Mouse (Mus musculus) T-helper 1 cell (primary cell): ENCODE measurements at regions not wholly inside any gene's neighbourhood (a gene's known extent, or its start where the extent isn't known, plus 50 kb on each side); places are given as distances from the start of the nearest gene placed in this dataset.
"Not testable (repeated sequence)": the region's sequence is repeated elsewhere in the genome, so short reads cannot be mapped to it uniquely, and the experiment has no call there.

Experiments used
- in situ Hi-C: fragments of 300-600 bp; cut with MboI, MseI; formaldehyde crosslinking; loops from one replicate; pipeline ENCODE4 v1.15.1; 2025; ENCODE audit warnings: high pct_unique_total_duplicates

DNA sequence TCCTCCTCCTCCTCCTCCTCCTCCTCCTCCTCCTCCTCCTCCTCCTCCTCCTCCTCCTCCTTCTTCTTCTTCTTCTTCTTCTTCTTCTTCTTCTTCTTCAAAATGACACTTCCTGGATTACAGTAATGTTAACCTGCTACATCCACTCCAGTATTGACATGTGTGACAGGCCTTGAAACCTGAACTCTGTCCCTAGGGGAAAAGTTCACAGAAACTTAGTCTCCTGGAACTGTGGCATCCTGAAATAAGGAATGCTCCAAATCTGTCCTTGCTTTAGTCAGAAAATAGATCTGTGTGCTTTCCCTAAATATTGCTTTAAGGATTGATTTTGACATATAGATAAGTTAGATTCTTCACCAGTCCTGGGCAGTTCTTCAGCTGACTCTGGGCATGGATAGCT is 464.8 kb downstream of the Adam6a start:
- in situ Hi-C loops, result not testable (repeated sequence)

GRCm38 (mm10) chr12:114009391-114009790 is 465.7 kb downstream of the Adam6a start:
- in situ Hi-C loops, result no loop called here

DNA sequence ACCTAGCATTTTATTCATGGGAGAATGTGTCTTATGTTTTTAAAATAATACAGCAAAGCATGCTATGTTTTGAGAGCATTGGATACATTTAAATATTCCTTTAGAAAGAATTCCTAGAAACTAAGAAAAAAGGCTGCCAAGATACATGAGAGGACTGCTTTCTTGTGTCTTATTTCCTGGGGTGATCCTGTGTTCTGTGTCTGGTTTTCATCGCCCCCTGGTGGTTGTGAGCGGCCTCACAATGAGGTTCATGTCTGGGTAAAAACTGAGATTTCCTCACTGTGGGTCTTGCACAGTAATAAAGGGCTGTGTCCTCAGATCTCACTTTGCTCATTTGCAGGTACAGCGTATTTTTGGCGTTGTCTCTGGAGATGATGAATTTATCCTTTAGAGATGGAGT is 469.2 kb downstream of the Adam6a start:
- in situ Hi-C loops, result not testable (repeated sequence)

DNA sequence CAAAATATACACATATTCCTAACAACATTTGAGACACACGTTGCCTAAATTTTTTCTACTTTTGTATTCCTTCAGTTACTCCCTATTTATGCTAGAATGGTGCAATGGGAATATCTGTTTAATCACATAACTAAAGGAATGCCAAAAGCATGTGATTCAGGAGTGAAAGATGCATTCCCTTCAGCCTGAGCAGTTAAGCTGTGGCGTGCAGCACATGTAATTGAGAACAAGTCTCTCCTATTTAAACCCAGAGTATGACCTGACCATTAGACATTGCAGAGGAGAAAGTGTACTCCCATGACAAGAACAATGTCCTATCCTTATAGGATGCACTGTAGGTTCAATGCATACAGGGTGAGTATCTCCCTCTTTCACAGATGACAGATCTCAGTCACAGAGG is 493.3 kb downstream of the Adam6a start:
- in situ Hi-C loops, result not testable (repeated sequence)

- in situ Hi-C loops, result loop anchor here (5.0 kb wide), 1 partner anchor 66 kb away; no protein-coding TSS in a partner anchor
Measured at GRCm38 (mm10) chr12:114047991-114048390, 504.3 kb downstream of the Adam6a start.

- in situ Hi-C loops, result no loop called here
Measured at GRCm38 (mm10) chr12:114053341-114053740, 509.6 kb downstream of the Adam6a start.

- in situ Hi-C loops, result no loop called here
Measured at GRCm38 (mm10) chr12:114059615-114060014, 515.9 kb downstream of the Adam6a start.

GRCm38 (mm10) chr12:114067166-114067565 is 523.5 kb downstream of the Adam6a start:
- in situ Hi-C loops, result no loop called here

DNA sequence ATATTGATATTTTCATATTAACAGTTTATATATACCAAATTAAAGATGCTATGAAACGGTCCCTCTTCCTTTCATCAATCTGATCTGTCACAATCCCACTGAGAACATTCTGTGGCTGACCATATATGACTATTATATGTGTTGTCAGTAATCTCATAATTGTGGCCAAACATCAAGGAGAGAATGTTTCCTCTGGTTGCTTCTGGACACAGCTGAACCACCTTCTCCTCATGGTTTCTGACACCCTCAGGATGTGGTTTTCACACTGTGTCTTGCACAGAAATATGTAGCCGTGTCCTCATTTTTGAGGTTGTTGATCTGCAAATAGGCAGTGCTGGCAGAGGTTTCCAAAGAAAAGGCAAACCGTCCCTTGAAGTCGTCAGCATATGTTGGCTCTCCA is 565.0 kb downstream of the Adam6a start:
- in situ Hi-C loops, result not testable (repeated sequence)

DNA sequence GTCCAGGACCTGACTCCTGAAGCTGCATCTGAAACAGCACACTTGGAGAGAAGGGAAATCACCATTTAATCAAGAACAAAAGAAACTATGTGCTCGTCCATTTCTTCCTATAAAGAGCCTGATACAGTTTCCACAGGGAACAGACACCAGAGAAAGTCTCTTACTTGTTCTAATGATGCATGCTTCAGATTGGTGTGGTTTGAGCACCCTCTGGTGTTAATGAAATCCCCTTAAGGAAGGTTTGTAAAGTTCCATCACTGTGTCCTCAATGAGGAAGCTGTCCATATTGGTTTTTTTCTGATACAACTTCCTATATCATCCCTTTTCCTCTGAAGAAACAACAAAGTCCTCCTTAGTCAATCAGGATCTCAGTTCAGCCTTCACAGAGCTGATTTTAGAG is 591.2 kb downstream of the Adam6a start:
- in situ Hi-C loops, result no loop called here

DNA sequence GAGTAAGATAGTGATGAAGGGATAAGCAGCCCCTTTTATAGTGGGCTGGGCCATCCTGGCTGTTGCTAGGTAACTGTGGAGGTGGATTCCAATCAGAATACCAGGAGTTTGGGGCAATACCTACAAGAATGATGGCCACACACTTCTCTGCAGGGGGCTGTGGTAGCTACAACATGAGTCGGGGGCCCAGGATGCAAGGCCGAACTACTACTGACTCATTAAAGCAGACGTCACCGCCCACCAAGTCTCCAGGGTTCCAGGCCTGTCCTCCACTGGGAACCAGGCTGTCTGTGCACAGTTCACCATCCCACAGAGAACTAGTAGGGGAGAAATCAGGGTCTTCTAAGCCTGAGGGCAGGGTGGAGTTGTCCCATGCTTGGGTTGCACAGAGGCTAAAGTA is 605.1 kb downstream of the Adam6a start:
- in situ Hi-C loops, result no loop called here

- in situ Hi-C loops, result no loop called here
Measured at GRCm38 (mm10) chr12:114172305-114172704, 628.6 kb downstream of the Adam6a start.

GRCm38 (mm10) chr12:114199521-114199920 is 655.8 kb downstream of the Adam6a start:
- in situ Hi-C loops, result no loop called here

- in situ Hi-C loops, result no loop called here
Measured at GRCm38 (mm10) chr12:114222541-114222940, 678.8 kb downstream of the Adam6a start.
